Mouse (Mus musculus): ENCODE measurements around the gene Ece1. TPM values are rescaled to one million over a fixed set of nuclear protein-coding genes. Genes with fewer than 3 reads are reported as not detected.

The Ece1 gene
- total and polyA plus RNA-seq, 3 experiments, result 27.3 to 120 (median 102) TPM

- H3K4me1 ChIP-seq (ENCODE audit: control insufficient read depth, insufficient read depth, low read length), result 0 out of 2 replicates have a peak, but pooled peaks cover 1% of the 10 kb centered on the region
- no peak for DNase-seq
- no peak overlapping the region for H3K4me3 ChIP-seq
- H3K9ac ChIP-seq (ENCODE audit: low read depth, low read length), result no peak overlapping the region
- TF ChIP-seq POLR2A (IDR thresholded peaks at IDR 0.05; ENCODE audit: insufficient read depth, low read depth, low read length), result no peak
- TF ChIP-seq EP300 (IDR thresholded peaks at IDR 0.05; ENCODE audit: insufficient read depth, low read depth, low read length), result no peak
- no peak for TF ChIP-seq CTCF (IDR thresholded peaks at IDR 0.05)
- no peaks in the 10 kb centered on the region for H3K36me3 ChIP-seq (ENCODE audit: control insufficient read depth, insufficient read depth, low read length)
- H3K79me2 ChIP-seq (replicated peaks; ENCODE audit: control insufficient read depth, insufficient read depth, low read length), result no peaks in the 10 kb centered on the region
- intact Hi-C loops (cut with DNase I), result loop anchor here (5.0 kb wide), 1 partner anchor 44 kb away; no protein-coding TSS in a partner anchor
- no peak overlapping the region for H3K27ac ChIP-seq
- H3K27me3 ChIP-seq (ENCODE audit: control insufficient read depth, insufficient read depth, low read length), result no peaks in the 10 kb centered on the region
- 74% methylated on average over 7 of the region's 7 CpGs for WGBS
Measured at GRCm38 (mm10) chr4:137898490-137898889, 36.5 kb downstream of the Ece1 start.

- Histone ChIP-seq H3K9ac (ENCODE audit: low read depth, low read length) (no peak overlapping the region), H3K4me3 (no peak overlapping the region), H3K4me1 (ENCODE audit: control insufficient read depth, insufficient read depth, low read length) (0 out of 2 replicates have a peak, but pooled peaks cover 1% of the 10 kb centered on the region), H3K36me3 (ENCODE audit: control insufficient read depth, insufficient read depth, low read length) (no peaks in the 10 kb centered on the region), H3K27ac (no peak overlapping the region), H3K27me3 (ENCODE audit: control insufficient read depth, insufficient read depth, low read length) (no peaks in the 10 kb centered on the region), H3K79me2 (replicated peaks; ENCODE audit: control insufficient read depth, insufficient read depth, low read length) (no peaks in the 10 kb centered on the region)
- WGBS, result 86% methylated on average over 13 of the region's 13 CpGs
- no peak for TF ChIP-seq CTCF (IDR thresholded peaks at IDR 0.05)
- TF ChIP-seq EP300 (IDR thresholded peaks at IDR 0.05; ENCODE audit: insufficient read depth, low read depth, low read length), result no peak
- no peak for TF ChIP-seq POLR2A (IDR thresholded peaks at IDR 0.05; ENCODE audit: insufficient read depth, low read depth, low read length)
- no peak for DNase-seq
- intact Hi-C loops (cut with DNase I), result no loop called here
Measured at GRCm38 (mm10) chr4:137902268-137902667, 40.2 kb downstream of the Ece1 start.

DNA sequence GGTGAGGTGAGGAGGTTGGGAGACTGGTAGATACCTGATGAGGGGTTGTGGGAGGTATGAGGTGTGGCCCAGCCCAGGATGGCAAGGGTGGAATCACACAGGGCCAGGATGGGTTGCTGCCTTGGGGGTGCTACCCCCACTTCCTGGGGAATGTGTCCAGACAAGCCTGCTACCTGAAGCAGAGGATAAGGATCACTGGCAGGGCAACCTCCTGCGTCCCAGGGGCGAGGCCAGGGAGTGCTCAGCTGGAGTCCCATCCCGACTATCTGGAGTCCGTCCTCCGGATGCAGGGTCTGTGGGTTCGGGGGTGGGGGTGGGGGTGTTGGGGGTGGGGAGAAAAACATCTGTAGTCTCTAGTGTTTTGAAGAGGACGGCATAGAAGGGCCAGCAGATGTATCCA, 40.8 kb downstream of the Ece1 start:
- intact Hi-C loops (cut with DNase I), result no loop called here
- H3K4me3 ChIP-seq, result no peak overlapping the region

DNA sequence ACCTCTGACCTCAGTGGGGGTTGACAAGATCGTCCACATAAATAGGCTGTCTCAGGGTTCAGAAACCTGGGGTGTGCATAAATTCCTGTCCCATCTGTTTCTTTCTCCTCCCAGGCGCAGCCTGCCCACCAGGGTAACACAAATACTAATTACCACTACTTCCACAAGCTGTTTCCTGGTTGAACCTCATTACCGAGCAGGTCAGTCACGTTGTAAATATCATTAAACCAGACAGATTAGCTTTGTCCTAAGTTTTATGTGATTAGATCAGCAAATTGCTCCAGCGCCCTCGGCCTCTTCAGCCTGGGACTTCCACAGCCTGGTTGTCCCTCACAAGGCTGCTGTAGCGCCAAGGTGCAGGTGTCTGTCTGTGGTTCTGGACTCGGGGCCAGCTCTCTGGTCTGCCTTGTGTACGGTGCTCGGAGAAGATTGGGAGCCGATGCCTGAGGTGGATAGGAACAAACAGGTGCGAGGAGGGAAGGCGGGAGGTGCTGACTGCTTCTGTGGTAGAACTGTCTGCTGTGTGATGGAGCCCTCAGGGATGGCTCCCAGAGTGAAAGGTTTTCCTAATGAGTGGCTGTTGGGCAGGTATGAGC, 43.0 kb downstream of the Ece1 start:
- intact Hi-C loops (cut with DNase I), result no loop called here
- TF ChIP-seq EP300 (IDR thresholded peaks at IDR 0.05; ENCODE audit: insufficient read depth, low read depth, low read length) (no peak), CTCF (IDR thresholded peaks at IDR 0.05) (no peak), POLR2A (IDR thresholded peaks at IDR 0.05; ENCODE audit: insufficient read depth, low read depth, low read length) (no peak)

More for the DNA sequence above, 40.8 kb downstream of the Ece1 start:
- Histone ChIP-seq H3K9ac (ENCODE audit: low read depth, low read length) (no peak overlapping the region), H3K27me3 (ENCODE audit: control insufficient read depth, insufficient read depth, low read length) (no peaks in the 10 kb centered on the region), H3K36me3 (ENCODE audit: control insufficient read depth, insufficient read depth, low read length) (no peaks in the 10 kb centered on the region), H3K4me1 (ENCODE audit: control insufficient read depth, insufficient read depth, low read length) (0 out of 2 replicates have a peak, but pooled peaks cover 3% of the 10 kb centered on the region), H3K27ac (no peak overlapping the region), H3K79me2 (replicated peaks; ENCODE audit: control insufficient read depth, insufficient read depth, low read length) (no peaks in the 10 kb centered on the region)
- WGBS, result 62% methylated on average over 7 of the region's 7 CpGs
- TF ChIP-seq CTCF (IDR thresholded peaks at IDR 0.05) (no peak), EP300 (IDR thresholded peaks at IDR 0.05; ENCODE audit: insufficient read depth, low read depth, low read length) (no peak), POLR2A (IDR thresholded peaks at IDR 0.05; ENCODE audit: insufficient read depth, low read depth, low read length) (no peak)
- no peak for DNase-seq

DNA sequence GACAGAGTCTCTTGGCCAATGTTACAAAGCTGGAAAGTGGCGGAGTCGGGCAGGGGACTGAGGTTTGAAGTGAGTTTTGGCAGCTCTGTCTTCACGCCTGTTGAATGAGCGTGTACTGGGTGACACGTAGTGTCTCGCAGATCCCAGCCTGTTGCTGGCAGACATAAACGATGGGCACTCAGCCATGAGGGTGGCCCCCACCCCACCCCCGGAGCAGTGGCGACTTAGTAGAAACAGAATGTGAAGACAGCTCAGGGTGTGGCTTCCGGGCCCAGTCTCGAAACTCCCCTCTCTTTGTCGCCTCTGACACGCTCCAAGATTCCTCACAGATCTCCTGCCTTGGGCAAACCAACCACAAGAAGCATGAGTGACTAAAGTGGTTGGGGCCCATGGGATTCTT, 45.9 kb downstream of the Ece1 start:
- intact Hi-C loops (cut with DNase I), result no loop called here
- TF ChIP-seq EP300 (IDR thresholded peaks at IDR 0.05; ENCODE audit: insufficient read depth, low read depth, low read length) (no peak), CTCF (IDR thresholded peaks at IDR 0.05) (no peak), POLR2A (IDR thresholded peaks at IDR 0.05; ENCODE audit: insufficient read depth, low read depth, low read length) (no peak)
- DNase-seq, result peak; percentile 66 to 70
- Histone ChIP-seq H3K4me3 (no peak overlapping the region), H3K36me3 (ENCODE audit: control insufficient read depth, insufficient read depth, low read length) (no peaks in the 10 kb centered on the region), H3K79me2 (replicated peaks; ENCODE audit: control insufficient read depth, insufficient read depth, low read length) (no peaks in the 10 kb centered on the region), H3K27me3 (ENCODE audit: control insufficient read depth, insufficient read depth, low read length) (no peaks in the 10 kb centered on the region), H3K4me1 (ENCODE audit: control insufficient read depth, insufficient read depth, low read length) (peaks cover 5% of the 10 kb centered on the region), H3K27ac (no peak overlapping the region), H3K9ac (ENCODE audit: low read depth, low read length) (no peak overlapping the region)
- WGBS, result 44% methylated on average over 13 of the region's 13 CpGs

More for the DNA sequence above, 43.0 kb downstream of the Ece1 start:
- Histone ChIP-seq H3K9ac (ENCODE audit: low read depth, low read length) (no peak overlapping the region), H3K4me1 (ENCODE audit: control insufficient read depth, insufficient read depth, low read length) (0 out of 2 replicates have a peak, but pooled peaks cover 1% of the 10 kb centered on the region), H3K27me3 (ENCODE audit: control insufficient read depth, insufficient read depth, low read length) (no peaks in the 10 kb centered on the region), H3K79me2 (replicated peaks; ENCODE audit: control insufficient read depth, insufficient read depth, low read length) (no peaks in the 10 kb centered on the region), H3K36me3 (ENCODE audit: control insufficient read depth, insufficient read depth, low read length) (no peaks in the 10 kb centered on the region), H3K27ac (no peak overlapping the region), H3K4me3 (no peak overlapping the region)
- WGBS, result 77% methylated on average over 13 of the region's 13 CpGs
- DNase-seq, result no peak

DNA sequence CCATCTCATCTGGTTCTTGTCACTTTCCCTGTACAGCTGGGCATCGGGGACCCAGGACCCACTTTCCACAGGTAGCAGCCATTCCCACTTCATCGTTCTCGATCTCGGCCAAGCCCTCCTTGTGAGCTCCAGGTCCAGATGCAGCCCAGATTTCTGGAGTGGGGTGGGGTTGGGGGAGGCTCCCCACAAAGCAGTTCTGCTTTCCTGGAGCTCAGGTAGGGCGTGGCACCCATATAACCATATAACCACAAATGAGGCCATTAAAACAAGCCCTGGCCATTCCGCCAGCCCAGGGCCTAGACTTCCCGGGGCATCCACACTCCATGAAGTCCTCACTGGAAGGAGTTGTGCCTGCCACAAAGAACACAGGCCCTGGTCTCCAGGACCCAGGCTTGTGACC, 46.5 kb downstream of the Ece1 start:
- DNase-seq, result no peak
- H3K27ac ChIP-seq, result no peak overlapping the region
- intact Hi-C loops (cut with DNase I), result no loop called here

More for the DNA sequence above, 46.5 kb downstream of the Ece1 start:
- no peak overlapping the region for H3K9ac ChIP-seq (ENCODE audit: low read depth, low read length)
- H3K79me2 ChIP-seq (replicated peaks; ENCODE audit: control insufficient read depth, insufficient read depth, low read length), result no peaks in the 10 kb centered on the region
- H3K36me3 ChIP-seq (ENCODE audit: control insufficient read depth, insufficient read depth, low read length), result no peaks in the 10 kb centered on the region
- peaks cover 5% of the 10 kb centered on the region for H3K4me1 ChIP-seq (ENCODE audit: control insufficient read depth, insufficient read depth, low read length)
- no peaks in the 10 kb centered on the region for H3K27me3 ChIP-seq (ENCODE audit: control insufficient read depth, insufficient read depth, low read length)
- TF ChIP-seq CTCF (IDR thresholded peaks at IDR 0.05) (no peak), POLR2A (IDR thresholded peaks at IDR 0.05; ENCODE audit: insufficient read depth, low read depth, low read length) (no peak), EP300 (IDR thresholded peaks at IDR 0.05; ENCODE audit: insufficient read depth, low read depth, low read length) (no peak)
- no peak overlapping the region for H3K4me3 ChIP-seq
- 81% methylated on average over 7 of the region's 7 CpGs for WGBS
